Mouse (Mus musculus) liver, embryonic 16.5 days (tissue): ENCODE data around the gene Vps37b. TPM values are rescaled to one million over a fixed set of nuclear protein-coding genes. Genes with fewer than 3 reads are reported as not detected.
A peak's percentile ranks its signal among the peaks of the same experiment; 100 is the strongest.

Experiments used
- ATAC-seq: fragments of 200-750 bp; cut with Nextera tagmentation; 2 replicates; pipeline ENCODE4 v1.8.0; 2017; ENCODE audit warnings: low read depth, mild to moderate bottlenecking, moderate number of reproducible peaks, moderate library complexity
- H3K27ac ChIP-seq: fragments of 300-500 bp; sonication (generic); 2 replicates; pipeline ENCODE4 v1.5.1; 2014; ENCODE audit warnings: mild to moderate bottlenecking, low read length
- H3K27me3 ChIP-seq: fragments of 300-500 bp; sonication (generic); 2 replicates; pipeline ENCODE4 v1.6.1; 2014; ENCODE audit warnings: low read depth, low read length, mixed read lengths; ENCODE audit not compliant: control insufficient read depth, insufficient read depth
- H3K36me3 ChIP-seq: fragments of 300-500 bp; sonication (generic); 2 replicates; pipeline ENCODE4 v1.6.1; 2014; ENCODE audit warnings: mild to moderate bottlenecking; ENCODE audit not compliant: control insufficient read depth, insufficient read depth
- H3K4me1 ChIP-seq: fragments of 300-500 bp; sonication (generic); 2 replicates; pipeline ENCODE4 v1.6.1; 2014; ENCODE audit warnings: low read depth, low read length, mixed read lengths; ENCODE audit not compliant: control insufficient read depth
- H3K4me2 ChIP-seq: fragments of 300-500 bp; sonication (generic); 2 replicates; pipeline ENCODE4 v1.6.1; 2014; ENCODE audit warnings: low read depth, low read length, mixed read lengths
- H3K4me3 ChIP-seq: fragments of 300-500 bp; sonication (generic); 2 replicates; pipeline ENCODE4 v1.5.1; 2014; ENCODE audit warnings: low read depth, mild to moderate bottlenecking, low read length
- H3K9ac ChIP-seq: fragments of 300-500 bp; sonication (generic); 2 replicates; pipeline ENCODE4 v1.6.1; 2014; ENCODE audit warnings: low read depth, low read length
- H3K9me3 ChIP-seq: fragments of 300-500 bp; sonication (generic); replicated peaks from 2 replicates; pipeline ENCODE4 v1.6.1; 2016; ENCODE audit warnings: low read length; ENCODE audit not compliant: control insufficient read depth
- WGBS: fragments of 180-500 bp; shearing (Covaris S2); extraction: QIAGEN DNeasy Blood & Tissue Kit; methylation state at CpG from one replicate; pipeline ENCODE4 v1.1.7; 2014; ENCODE audit not compliant: insufficient replicate concordance; 5-methylcytosine and 5-hydroxymethylcytosine counted together
- polyA plus RNA-seq: library from polyadenylated mRNA; unstranded; fragments of >200 nt; fragmentation: Nextera tagmentation; extraction: Ambion mirVana; gene quantifications from 2 replicates; pipeline ENCODE4 v1.2.1, GENCODE M21; 2015

Vps37b gene
- polyA plus RNA-seq, 1 experiment from 2014 or later: 16.3 TPM

GRCm38 (mm10) chr5:124036836-124037235 is 4.8 kb upstream of the Vps37b start:
- 39% methylated on average over 5 of the region's 5 CpGs for WGBS
- no peaks in the 10 kb centered on the region for H3K36me3 ChIP-seq
- H3K4me2 ChIP-seq: no peak overlapping the region
- H3K4me3 ChIP-seq: no peak overlapping the region
- peaks cover 16% of the 10 kb centered on the region for H3K4me1 ChIP-seq
- H3K27ac ChIP-seq: no peak overlapping the region
- no peaks in the 10 kb centered on the region for H3K27me3 ChIP-seq
- 0 out of 2 replicates have a peak overlapping the region, but pooled peaks have one; percentile 12 for H3K9ac ChIP-seq
- no peak for ATAC-seq
- no peaks in the 10 kb centered on the region for H3K9me3 ChIP-seq

GRCm38 (mm10) chr5:124036341-124036740 is 4.3 kb upstream of the Vps37b start:
- Histone ChIP-seq H3K9ac (no peak overlapping the region), H3K4me1 (peaks cover 16% of the 10 kb centered on the region), H3K36me3 (no peaks in the 10 kb centered on the region), H3K27me3 (no peaks in the 10 kb centered on the region), H3K9me3 (no peaks in the 10 kb centered on the region), H3K27ac (no peak overlapping the region), H3K4me2 (no peak overlapping the region), H3K4me3 (no peak overlapping the region)
- ATAC-seq: no peak
- 42% methylated on average over 6 of the region's 6 CpGs for WGBS

- no peak overlapping the region for H3K4me2 ChIP-seq
- H3K9ac ChIP-seq: no peak overlapping the region
- 58% methylated on average over 8 of the region's 8 CpGs for WGBS
- no peak for ATAC-seq
- H3K27me3 ChIP-seq: no peaks in the 10 kb centered on the region
- no peaks in the 10 kb centered on the region for H3K36me3 ChIP-seq
- H3K9me3 ChIP-seq: no peaks in the 10 kb centered on the region
- peaks cover 18% of the 10 kb centered on the region for H3K4me1 ChIP-seq
- H3K4me3 ChIP-seq: no peak overlapping the region
- H3K27ac ChIP-seq: no peak overlapping the region
Observed at GRCm38 (mm10) chr5:124035806-124036205, 3.7 kb upstream of the Vps37b start.

- Histone ChIP-seq H3K27me3 (no peaks in the 10 kb centered on the region), H3K4me3 (no peak overlapping the region), H3K4me2 (no peak overlapping the region), H3K36me3 (no peaks in the 10 kb centered on the region), H3K9me3 (no peaks in the 10 kb centered on the region), H3K27ac (no peak overlapping the region), H3K4me1 (peaks cover 22% of the 10 kb centered on the region), H3K9ac (no peak overlapping the region)
- WGBS: 66% methylated on average over 9 of the region's 9 CpGs
- no peak for ATAC-seq
Observed at GRCm38 (mm10) chr5:124035406-124035805, 3.3 kb upstream of the Vps37b start.

- no peak overlapping the region for H3K27ac ChIP-seq
- H3K4me2 ChIP-seq: no peak overlapping the region
- peaks cover 30% of the 10 kb centered on the region for H3K4me1 ChIP-seq
- no peaks in the 10 kb centered on the region for H3K9me3 ChIP-seq
- 52% methylated on average over 11 of the region's 11 CpGs for WGBS
- H3K27me3 ChIP-seq: no peaks in the 10 kb centered on the region
- no peak overlapping the region for H3K4me3 ChIP-seq
- H3K36me3 ChIP-seq: no peaks in the 10 kb centered on the region
- no peak overlapping the region for H3K9ac ChIP-seq
- no peak for ATAC-seq
Observed at GRCm38 (mm10) chr5:124034471-124034870, 2.4 kb upstream of the Vps37b start.

- H3K9ac ChIP-seq: peak overlapping the region; percentile 95
- H3K36me3 ChIP-seq: peaks cover 4% of the 10 kb centered on the region; the same call in 1 of the 2 replicates
- H3K4me2 ChIP-seq: peak overlapping the region; percentile 94
- no peaks in the 10 kb centered on the region for H3K9me3 ChIP-seq
- peak overlapping the region; percentile 89 for H3K27ac ChIP-seq
- WGBS: 1% methylated on average over 25 of the region's 26 CpGs
- peaks cover 49% of the 10 kb centered on the region for H3K4me1 ChIP-seq
- H3K27me3 ChIP-seq: no peaks in the 10 kb centered on the region
- H3K4me3 ChIP-seq: peak overlapping the region; percentile 93
- peak; percentile 83 for ATAC-seq
Observed at GRCm38 (mm10) chr5:124031068-124031955, 758 bp downstream of the Vps37b start.

- Histone ChIP-seq H3K27me3 (no peaks in the 10 kb centered on the region), H3K4me2 (peak overlapping the region; percentile 94), H3K4me3 (peak overlapping the region; percentile 93), H3K9me3 (no peaks in the 10 kb centered on the region), H3K4me1 (peaks cover 56% of the 10 kb centered on the region), H3K27ac (peak overlapping the region; percentile 89), H3K9ac (peak overlapping the region; percentile 95), H3K36me3 (peaks cover 4% of the 10 kb centered on the region; the same call in 1 of the 2 replicates)
- 36% methylated on average over 12 of the region's 12 CpGs for WGBS
- no peak for ATAC-seq
Observed at GRCm38 (mm10) chr5:124030386-124031067, 1.5 kb downstream of the Vps37b start.

GRCm38 (mm10) chr5:124029220-124030035 is 2.6 kb downstream of the Vps37b start:
- H3K27ac ChIP-seq: peak overlapping the region; percentile 3; the same call in 1 of the 2 replicates
- peak overlapping the region; percentile 28; the same call in 1 of the 2 replicates for H3K9ac ChIP-seq
- no peaks in the 10 kb centered on the region for H3K9me3 ChIP-seq
- ATAC-seq: no peak
- peak overlapping the region; percentile 16 for H3K4me3 ChIP-seq
- H3K36me3 ChIP-seq: peaks cover 4% of the 10 kb centered on the region; the same call in 1 of the 2 replicates
- WGBS: 73% methylated on average over 19 of the region's 19 CpGs
- no peaks in the 10 kb centered on the region for H3K27me3 ChIP-seq
- H3K4me2 ChIP-seq: peak overlapping the region; percentile 94
- H3K4me1 ChIP-seq: peaks cover 62% of the 10 kb centered on the region
